Mouse (Mus musculus) cerebellum, adult 9-10 months (tissue): Measurements from ENCODE around the gene Prrxl1.

Source experiments
- DNase-seq: peaks from one replicate; pipeline ENCODE4 v3.0.0; 2022

Gene Prrxl1

DNA sequence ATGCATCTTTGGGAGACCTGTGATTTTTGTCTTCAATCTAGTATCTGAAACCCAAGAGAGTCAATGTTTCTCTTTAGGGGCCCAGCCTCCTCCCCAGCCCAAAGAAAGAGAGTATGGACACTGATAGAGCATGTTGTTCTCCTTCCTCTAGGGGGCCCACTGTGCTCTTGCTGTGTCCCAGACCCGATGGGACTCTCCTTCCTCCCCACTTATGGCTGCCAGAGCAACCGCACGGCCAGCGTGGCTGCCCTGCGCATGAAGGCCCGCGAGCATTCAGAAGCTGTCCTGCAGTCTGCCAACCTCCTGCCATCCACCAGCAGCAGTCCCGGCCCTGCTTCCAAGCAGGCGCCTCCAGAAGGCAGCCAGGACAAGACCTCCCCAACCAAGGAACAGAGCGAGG lies 29.4 kb downstream of the Prrxl1 start:
- DNase-seq, result no peak

DNA sequence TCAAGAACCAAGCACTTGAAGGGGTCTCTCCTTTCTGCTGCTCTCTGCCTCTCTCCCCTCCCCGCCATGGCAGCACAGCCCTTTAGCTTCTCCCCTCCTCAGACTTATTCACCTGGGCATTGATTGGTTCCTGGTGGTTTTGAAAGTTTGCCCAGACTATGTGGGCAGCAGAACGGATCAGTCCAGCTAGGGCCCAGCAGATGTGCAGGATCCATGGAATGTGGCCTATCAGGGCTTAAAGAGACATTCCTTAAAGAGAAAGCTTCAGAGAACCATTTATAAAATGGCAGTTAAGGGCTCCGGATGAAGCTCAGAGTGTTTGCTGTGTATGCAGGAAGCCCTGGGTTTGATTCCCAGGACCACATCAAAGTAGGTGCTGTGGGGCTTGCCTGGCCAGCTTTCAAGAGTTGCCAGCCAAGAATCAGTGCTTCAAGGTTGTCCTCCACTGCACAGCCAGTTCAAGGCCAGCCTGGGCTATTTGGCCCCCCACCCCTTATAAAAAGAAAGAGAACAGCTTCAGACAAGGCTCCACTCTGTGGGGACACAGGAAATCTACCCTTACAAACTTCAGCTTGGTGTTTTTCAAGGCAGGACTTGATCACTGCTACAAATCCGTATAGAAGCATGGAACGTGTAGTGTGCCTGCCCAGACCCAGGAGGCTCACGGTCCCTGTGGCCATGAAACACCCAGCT lies 33.8 kb downstream of the Prrxl1 start:
- DNase-seq, result no peak

DNA sequence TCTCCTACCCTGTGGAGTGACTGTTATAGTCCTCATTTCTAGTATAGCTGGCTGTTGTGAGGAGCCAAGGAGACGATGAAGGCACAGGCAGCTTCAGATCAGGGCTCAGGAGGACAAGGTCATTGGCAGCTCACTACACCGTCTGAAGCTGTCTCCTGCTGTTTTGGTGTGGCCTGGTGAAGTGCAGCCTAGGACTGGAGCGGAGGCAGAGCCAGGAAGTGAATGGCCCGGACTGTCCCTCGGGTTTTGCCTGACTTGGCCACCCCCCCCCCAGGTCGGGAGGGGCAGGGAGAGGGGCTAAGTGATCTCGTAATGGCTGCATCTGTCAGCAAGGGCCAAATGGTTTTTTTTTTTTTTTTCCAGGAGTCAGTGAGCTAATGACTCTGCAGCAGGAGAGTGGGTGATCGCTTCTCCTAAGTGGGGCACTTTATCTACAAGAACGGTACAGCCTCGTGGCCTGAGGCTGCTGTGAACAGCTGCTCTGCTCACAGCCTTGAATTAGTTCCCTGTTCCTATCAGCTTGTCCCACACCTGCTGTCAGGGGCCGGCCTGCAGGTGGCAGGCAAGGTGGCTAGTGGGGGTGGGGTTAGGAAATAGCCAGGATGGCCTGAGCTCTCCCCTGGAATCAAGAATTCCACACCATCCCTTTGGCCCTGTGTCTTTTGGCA lies 34.9 kb downstream of the Prrxl1 start:
- no peak for DNase-seq

DNA sequence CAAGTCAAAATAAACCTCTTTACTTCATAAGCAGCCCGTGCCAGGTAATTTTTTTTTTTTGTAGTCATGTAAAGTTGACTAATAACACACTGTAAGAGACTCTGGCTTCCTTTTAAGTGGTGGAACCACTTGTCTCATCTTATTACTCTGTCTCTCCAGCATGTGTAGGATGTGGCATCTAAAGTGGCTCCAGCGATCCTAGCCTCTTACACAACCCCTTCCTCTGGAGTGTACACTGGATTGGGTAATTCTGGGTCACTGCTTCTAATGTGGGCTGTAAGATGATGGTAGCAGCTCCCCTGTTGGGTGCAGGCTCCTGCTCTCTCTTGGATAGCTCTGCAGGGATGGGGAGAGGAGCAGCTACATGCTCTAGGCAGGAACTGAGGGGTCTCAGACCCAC lies 39.3 kb downstream of the Prrxl1 start:
- no peak for DNase-seq

DNA sequence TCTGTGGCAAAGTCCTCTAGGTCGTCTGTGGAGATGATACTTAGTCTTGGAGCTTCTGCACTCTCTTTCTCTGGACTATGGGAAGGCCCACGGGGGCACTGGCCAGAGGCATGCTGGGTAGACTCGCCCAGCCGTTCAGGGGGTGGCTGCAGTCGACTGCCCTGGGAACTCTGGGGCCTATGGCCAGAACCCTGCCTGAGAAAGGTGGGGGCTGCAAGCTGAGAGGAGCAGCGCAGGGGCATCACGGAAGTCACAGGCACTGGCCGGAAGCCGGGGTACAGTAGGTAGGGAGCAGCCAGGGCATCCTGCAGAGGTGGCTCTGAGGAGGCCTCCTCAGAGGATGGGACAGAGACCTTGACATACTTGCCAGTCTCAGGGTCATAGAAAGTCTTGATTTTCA lies 60.6 kb downstream of the Prrxl1 start:
- no peak for DNase-seq

DNA sequence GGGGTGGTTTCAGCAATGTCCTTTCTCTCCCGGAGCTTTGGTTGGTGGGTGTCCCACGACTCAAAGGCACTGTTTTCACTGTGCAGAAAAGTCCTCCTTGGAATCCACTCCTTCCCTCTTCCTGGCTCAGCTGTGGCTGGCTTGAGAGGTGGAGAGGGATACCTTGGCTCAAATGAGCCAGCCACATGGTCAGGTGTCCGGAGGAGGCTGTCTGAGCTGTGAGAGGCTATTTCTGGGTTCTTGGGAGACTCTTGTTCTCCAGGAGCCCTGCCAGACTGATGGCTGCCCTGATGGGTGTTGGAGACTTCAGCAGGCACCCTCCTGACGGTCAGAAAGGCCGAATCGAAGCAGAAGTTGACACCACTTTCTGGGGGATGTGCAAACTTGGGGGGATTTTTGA lies 63.9 kb downstream of the Prrxl1 start:
- no peak for DNase-seq

DNA sequence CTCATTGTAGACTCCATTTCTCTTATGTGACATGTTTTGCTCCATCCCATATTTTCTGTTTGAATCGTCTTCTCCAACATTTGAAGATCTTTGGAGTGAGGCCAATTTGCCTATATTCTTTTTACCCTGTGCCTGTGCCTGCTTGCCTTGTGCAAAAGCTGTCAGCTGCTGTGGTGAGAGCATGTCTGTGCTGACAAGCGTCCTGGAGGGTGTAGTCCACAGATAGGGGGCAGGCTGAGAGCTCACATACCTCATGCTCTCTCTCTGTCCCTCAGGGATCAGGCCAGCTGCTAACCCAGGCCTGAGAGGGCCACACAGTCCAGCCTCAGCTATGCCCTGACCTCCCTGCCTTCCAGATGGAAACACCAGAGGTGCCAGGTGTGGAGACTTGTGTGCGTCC lies 74.0 kb downstream of the Prrxl1 start:
- no peak for DNase-seq

DNA sequence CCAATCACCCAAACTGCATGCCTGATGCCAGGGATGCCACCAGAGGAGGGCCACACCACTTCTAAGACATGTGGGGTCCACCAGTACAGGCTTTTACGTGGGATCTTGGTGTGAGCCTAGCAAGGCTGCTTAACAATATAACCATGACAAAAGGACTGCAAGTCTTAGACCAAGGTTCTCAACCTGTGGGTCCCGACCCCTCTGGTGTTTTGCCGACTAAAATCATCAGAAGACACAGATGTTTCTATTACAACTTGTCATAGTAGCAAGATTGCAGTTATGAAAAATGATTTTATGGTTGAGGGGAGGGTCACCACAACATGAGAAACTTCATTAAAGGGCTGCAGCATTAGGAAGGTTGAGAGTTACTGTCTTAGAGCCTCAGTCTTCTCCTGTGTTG lies 79.4 kb downstream of the Prrxl1 start:
- DNase-seq, result no peak

DNA sequence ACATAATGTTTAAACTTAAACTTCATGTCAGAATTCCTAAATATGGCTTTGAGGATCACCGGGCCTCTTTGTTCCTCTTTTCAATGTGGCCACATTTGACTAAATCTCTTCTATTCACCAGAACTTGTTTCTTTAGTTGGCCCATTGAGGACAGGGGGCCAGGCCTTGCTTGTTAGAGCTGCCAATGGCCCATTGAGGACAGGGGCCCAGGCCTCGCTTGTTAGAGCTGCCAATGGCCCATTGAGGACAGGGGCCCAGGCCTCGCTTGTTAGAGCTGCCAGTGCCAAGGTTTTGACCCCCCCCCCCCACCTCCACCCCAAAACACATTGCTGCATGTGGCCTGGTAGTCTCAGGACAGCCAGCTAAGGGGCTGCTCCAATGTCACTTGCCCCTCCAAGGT lies 82.4 kb downstream of the Prrxl1 start:
- no peak for DNase-seq

DNA sequence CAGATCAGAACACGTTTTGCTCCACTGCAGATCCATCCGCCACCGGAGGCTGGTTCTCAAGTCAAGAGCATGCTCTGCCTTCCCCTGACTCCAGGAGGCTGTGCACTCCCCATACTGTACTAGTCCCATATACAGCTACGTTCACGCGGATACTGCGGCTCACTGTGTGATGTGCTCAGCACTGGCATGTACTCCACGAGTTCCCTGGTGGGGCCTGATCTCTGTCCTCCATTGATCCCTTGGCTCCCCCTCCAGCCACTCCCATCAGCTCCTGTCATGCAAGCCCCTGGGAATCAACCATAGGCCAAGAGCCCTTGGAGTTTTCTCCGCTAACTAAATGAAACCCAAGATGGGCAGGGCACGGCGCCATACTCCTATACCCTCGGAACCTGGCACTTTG lies 83.3 kb downstream of the Prrxl1 start:
- DNase-seq, result no peak

DNA sequence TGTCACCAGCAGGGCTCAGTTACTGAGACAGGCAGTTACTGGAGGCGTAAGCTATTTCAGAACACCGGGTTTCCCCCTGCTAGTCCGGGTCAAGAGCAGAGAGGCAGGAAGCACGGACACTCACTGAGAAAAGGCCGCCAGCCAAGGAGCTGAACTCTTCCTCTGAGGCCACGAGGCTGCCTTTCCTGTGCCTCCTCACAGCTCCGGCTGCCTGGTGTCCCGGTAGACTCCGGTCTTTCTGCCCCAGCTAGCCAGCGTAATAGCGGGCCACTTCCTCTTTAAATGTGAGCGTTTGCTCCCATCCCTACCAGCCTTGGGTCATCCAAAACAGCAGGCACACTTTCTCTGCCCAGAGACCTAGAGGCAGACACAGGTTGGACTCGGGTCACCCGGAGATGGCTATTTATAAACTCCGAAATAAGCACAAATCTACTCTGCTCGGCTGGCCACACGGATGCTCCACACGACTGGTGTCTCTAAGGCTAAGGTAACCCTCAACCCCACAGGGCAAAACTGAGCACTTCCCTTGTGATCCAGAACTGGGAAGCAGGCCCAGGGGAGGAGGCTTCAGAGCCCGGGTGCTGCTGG lies 84.1 kb downstream of the Prrxl1 start:
- peak; percentile 36 for DNase-seq

DNA sequence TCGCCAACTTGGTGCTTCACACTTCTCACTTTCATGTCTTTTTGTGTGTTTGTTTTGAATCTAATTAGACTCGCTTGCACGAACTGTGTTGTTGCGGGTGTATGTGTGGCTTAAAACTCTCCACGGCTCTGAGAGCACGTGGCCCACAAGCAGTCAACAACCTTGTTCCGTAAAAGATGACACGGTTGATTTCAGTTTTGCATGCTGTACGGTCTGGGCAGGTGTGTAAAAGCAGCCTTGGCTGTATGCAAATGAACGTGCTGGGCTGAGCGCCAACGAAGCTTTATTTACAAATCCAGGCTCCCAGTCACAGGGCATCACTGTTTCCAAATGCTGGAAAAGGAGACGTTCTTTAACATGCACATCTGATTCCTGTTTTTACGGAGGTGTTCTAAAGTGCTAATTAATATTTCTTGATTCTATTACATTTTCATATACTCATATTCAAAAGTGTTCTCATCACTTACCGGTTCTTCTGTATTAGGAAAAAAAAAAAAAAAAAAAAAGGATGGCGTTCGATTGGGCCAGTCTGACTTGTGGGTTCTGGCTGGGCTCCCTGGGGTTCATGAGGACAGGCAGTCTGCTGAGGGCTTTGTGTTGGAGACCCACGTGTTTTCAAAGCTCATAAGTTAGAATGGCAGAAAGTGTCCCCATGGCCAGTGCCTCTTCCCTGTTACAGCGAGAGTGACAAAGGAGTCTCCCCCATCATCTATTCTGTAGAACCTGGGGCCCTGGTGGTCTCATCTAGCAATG lies 85.0 kb downstream of the Prrxl1 start:
- DNase-seq, result peak; percentile 8

DNA sequence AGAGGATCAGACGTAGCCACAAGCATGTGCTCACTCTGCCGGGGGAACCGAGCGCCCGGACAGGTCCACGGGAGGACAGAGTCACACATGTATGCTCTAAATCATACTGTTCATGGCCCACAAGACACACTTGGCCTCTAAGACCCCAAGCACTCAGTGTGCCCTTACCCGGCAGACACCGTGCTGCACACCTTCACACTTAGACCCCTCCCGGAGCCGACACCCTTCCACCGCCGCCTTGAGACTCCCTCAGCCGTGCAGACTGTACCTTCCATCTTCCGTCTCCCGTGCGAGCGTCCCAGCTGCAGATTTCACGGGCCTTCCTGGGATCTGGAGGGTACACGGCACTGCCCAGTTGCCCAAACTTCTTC lies 85.5 kb downstream of the Prrxl1 start:
- DNase-seq, result no peak

DNA sequence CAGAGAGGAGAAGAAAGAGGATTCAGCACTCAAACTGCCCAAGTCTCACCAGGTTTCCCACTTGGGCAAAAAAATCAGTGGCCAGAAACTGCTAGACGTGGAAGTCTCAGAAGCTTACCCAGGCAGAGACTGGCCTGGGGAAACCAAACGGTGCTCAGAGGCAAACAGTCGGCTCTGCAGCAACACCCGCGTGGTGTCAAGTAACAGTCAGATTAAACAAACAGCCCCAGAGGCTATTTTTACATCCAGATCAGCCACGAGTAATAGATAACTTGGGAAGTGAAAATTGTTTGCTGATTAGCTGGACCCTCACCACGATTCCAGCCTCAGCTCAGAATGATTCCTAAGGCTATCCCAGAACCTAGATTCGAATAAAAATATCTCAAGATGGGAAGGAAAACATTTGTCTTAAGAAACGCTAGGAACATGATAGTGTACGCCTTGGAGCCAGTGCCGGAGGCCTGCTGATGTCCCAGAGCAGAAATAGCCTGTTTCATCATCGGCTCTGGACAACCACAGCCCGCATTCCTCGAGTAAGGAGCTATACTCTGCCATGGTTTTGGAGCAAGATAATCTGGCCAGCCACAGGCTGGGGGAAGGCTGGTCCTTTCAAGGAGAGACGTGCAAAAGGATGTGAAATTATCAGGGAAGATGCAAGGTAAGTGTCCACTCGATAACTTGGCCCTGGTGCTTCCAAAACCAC lies 86.1 kb downstream of the Prrxl1 start, which contains the start of gene 3425401B19Rik:
TSS of gene 3425401B19Rik (minus strand) at position 170 of the 703 bp plus-strand sequence.
- no peak for DNase-seq

DNA sequence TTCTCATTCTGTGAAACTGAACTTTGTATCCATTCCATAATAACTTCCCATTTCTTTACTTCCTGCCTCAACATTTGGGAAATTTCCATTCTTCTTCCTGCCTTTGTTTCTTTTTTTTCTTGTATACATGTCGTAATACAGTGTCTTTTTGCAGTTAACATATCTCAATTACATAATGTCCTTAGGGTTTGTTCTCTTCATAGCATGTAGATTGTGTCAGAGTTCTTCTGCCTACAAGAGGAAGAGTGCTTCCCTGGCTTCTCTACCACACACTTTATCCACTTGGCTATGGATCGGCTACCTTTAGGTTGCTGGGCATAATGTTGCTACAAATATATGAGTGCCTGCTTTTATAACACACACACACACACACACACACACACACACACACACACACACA lies 96.7 kb downstream of the Prrxl1 start:
- DNase-seq, result no peak

DNA sequence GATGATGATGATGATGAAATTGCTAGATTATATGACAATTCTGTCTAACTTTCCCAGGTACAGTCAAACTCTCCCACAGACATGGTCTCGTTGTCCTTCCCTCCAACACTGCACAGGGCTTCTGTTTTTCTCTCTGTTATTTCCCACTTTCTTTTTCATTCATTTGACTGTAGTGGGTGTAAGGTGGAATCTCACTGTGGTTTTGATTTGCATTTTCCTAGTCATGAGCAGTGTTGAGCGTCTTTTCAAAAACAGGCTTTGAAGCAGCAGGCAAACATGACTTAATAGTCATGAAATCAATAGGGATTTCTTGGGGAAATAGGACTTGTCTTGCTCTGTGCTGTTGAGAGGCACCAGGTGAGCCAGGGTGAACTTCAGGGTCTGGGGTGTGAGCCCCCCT lies 97.1 kb downstream of the Prrxl1 start:
- DNase-seq, result no peak

DNA sequence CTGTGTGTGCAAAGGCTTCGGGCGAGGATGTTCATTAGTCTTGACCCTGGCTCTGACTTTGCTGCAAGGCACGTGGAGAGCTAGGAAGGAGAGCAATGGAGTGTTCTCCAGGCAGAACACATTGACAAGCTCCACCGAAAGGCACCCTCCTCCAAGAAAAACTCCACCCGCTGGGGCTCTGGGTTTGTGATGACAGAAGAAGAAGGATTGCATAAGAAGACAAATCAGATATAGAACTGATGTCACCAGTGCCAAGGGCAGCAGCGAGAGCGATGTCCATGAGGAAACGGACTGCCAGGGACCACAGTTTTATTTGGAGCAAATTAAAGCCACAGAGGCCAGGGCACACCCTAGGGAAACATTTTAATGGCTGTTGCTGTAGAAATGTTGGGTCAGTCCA lies 98.6 kb downstream of the Prrxl1 start:
- DNase-seq, result no peak

DNA sequence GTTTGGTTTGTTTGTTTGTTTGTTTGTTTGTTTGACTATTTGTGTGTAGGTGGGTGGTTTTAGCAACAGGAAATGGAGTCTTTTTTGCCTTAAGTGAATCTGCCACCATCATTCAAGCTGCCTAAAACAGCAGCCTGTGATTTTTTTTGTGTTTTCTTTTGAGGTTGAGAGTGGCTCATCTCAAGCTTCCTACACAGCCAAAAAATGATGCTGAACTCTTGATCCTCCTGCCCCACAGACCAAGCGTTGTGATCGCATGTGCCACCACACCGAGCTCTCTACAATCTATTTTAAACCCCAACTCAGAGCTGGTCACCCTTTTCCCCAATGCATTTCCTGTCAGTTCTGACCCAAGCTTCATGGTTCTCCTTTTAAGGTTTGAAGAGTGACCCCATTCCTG lies 99.3 kb downstream of the Prrxl1 start:
- no peak for DNase-seq
